Mouse (Mus musculus) kidney, embryonic 16.5 days (tissue): Measurements from ENCODE around the gene Hist1h3g. TPM values are rescaled to one million over a fixed set of nuclear protein-coding genes. Genes with fewer than 3 reads are reported as not detected.

Source experiments
- ATAC-seq: fragments of 200-750 bp; cut with Nextera tagmentation; 2 replicates; pipeline ENCODE4 v1.8.0; 2017; ENCODE audit warnings: moderate TSS enrichment; ENCODE audit not compliant: low FRiP score, low TSS enrichment
- H3K27ac ChIP-seq: fragments of 300-500 bp; sonication (generic); 2 replicates; pipeline ENCODE4 v1.5.1; 2014; ENCODE audit warnings: low read length
- H3K27me3 ChIP-seq: fragments of 300-500 bp; sonication (generic); 2 replicates; pipeline ENCODE4 v1.6.1; 2014; ENCODE audit warnings: low read length, control low read depth, mixed read lengths; ENCODE audit not compliant: insufficient read depth
- H3K36me3 ChIP-seq: fragments of 300-500 bp; sonication (generic); 2 replicates; pipeline ENCODE4 v1.6.1; 2014; ENCODE audit warnings: low read length, control low read depth, mixed read lengths; ENCODE audit not compliant: insufficient read depth
- H3K4me1 ChIP-seq: fragments of 300-500 bp; sonication (generic); 2 replicates; pipeline ENCODE4 v1.6.1; 2014; ENCODE audit warnings: low read length, control low read depth, mixed read lengths; ENCODE audit not compliant: insufficient read depth
- H3K4me2 ChIP-seq: fragments of 300-500 bp; sonication (generic); replicated peaks from 2 replicates; pipeline ENCODE4 v1.6.1; 2014; ENCODE audit warnings: low read depth, low read length
- H3K4me3 ChIP-seq: fragments of 300-500 bp; sonication (generic); 2 replicates; pipeline ENCODE4 v1.5.1; 2014; ENCODE audit warnings: mild to moderate bottlenecking, low read length
- H3K9ac ChIP-seq: fragments of 300-500 bp; sonication (generic); replicated peaks from 2 replicates; pipeline ENCODE4 v1.6.1; 2014; ENCODE audit warnings: low read length
- H3K9me3 ChIP-seq: fragments of 300-500 bp; sonication (generic); 2 replicates; pipeline ENCODE4 v1.6.1; 2016; ENCODE audit warnings: low read length, control low read depth
- WGBS: fragments of 180-500 bp; shearing (Covaris S2); extraction: QIAGEN DNeasy Blood & Tissue Kit; methylation state at CpG from one replicate; pipeline ENCODE4 v1.1.7; 2014; 5-methylcytosine and 5-hydroxymethylcytosine counted together
- microRNA-seq: library from miRNA; unstranded; fragments of <30 nt; microRNA quantifications from one replicate; pipeline ENCODE4, GENCODE M21; 2016
- polyA plus RNA-seq: library from polyadenylated mRNA; unstranded; fragments of >200 nt; fragmentation: Nextera tagmentation; extraction: Ambion mirVana; gene quantifications from 2 replicates; pipeline ENCODE4 v1.2.1, GENCODE M21; 2015

The Hist1h3g gene
- polyA plus RNA-seq, 1 experiment from 2014 or later: 6.0 TPM

- Histone ChIP-seq H3K36me3 (no peaks in the 10 kb centered on the region), H3K27ac (peak overlapping the region; percentile 95), H3K4me1 (peaks cover 35% of the 10 kb centered on the region), H3K9ac (peak overlapping the region; percentile 88), H3K27me3 (no peaks in the 10 kb centered on the region), H3K9me3 (no peaks in the 10 kb centered on the region), H3K4me3 (peak overlapping the region; percentile 46), H3K4me2 (peak overlapping the region; percentile 83)
- no peak for ATAC-seq
Measured at GRCm38 (mm10) chr13:23584331-23584730, 49.1 kb downstream of the Hist1h3g start.

GRCm38 (mm10) chr13:23585029-23585441 is 49.8 kb downstream of the Hist1h3g start:
- ATAC-seq: no peak
- Histone ChIP-seq H3K9me3 (no peaks in the 10 kb centered on the region), H3K27me3 (no peaks in the 10 kb centered on the region), H3K4me1 (peaks cover 35% of the 10 kb centered on the region), H3K9ac (peak overlapping the region; percentile 88), H3K36me3 (no peaks in the 10 kb centered on the region), H3K4me3 (peak overlapping the region; percentile 46), H3K27ac (peak overlapping the region; percentile 95), H3K4me2 (peak overlapping the region; percentile 83)
- under 1% methylated on average over 21 of the region's 21 CpGs for WGBS

Small RNAs within 50 kb of the gene (microRNA-seq; reads per million reads assigned to microRNA genes)
- gene Gm44297: not detected
- not detected for gene Gm44359
- not detected for gene Gm44394
- gene n-TStga1: 1.4 reads per million

Other genes starting within 250 kb of the Hist1h3g start
- 49.9 and 54.0 TPM in 2 replicates for gene Zfp322a, start 166.2 kb upstream of the Hist1h3g start, polyA plus RNA-seq
- 13.7 and 14.6 TPM in 2 replicates for gene Abt1, start 111.6 kb upstream of the Hist1h3g start, polyA plus RNA-seq
- gene Btn1a1, start 69.5 kb upstream of the Hist1h3g start, polyA plus RNA-seq: 0.08 and 0.11 TPM in 2 replicates
- 0.50 and 0.54 TPM in 2 replicates for gene Btn2a2, start 46.6 kb upstream of the Hist1h3g start, polyA plus RNA-seq
- gene Hist1h4h, start 4.4 kb upstream of the Hist1h3g start, polyA plus RNA-seq: 4.5 and 5.6 TPM in 2 replicates
- gene Hist1h2af, start 1.5 kb upstream of the Hist1h3g start, polyA plus RNA-seq: 4.3 TPM in 2 replicates
- gene Hist1h2bh, start 8.0 kb downstream of the Hist1h3g start, polyA plus RNA-seq: 0.64 and 0.92 TPM in 2 replicates
- 0.54 and 0.82 TPM in 2 replicates for gene Hist1h3f, start 8.6 kb downstream of the Hist1h3g start, polyA plus RNA-seq
- 1.5 and 2.0 TPM in 2 replicates for gene Hist1h4f, start 16.2 kb downstream of the Hist1h3g start, polyA plus RNA-seq
- gene Hist1h1d, start 17.8 kb downstream of the Hist1h3g start, polyA plus RNA-seq: 0.37 and 0.55 TPM in 2 replicates
- gene Hist1h3e, start 26.9 kb downstream of the Hist1h3g start, polyA plus RNA-seq: 4.7 TPM in 2 replicates
- 57.3 and 57.7 TPM in 2 replicates for gene Hist1h2ae, start 35.8 kb downstream of the Hist1h3g start, polyA plus RNA-seq
- gene Hist1h2bg, start 36.0 kb downstream of the Hist1h3g start, polyA plus RNA-seq: 8.5 and 9.1 TPM in 2 replicates
- 4.3 and 4.4 TPM in 2 replicates for gene Hist1h2bf, start 38.8 kb downstream of the Hist1h3g start, polyA plus RNA-seq
- gene Hist1h2ad, start 39.0 kb downstream of the Hist1h3g start, polyA plus RNA-seq: 2.5 and 3.0 TPM in 2 replicates
- 6.1 and 6.6 TPM in 2 replicates for gene Hist1h3d, start 40.3 kb downstream of the Hist1h3g start, polyA plus RNA-seq
- gene Hist1h4d, start 46.2 kb downstream of the Hist1h3g start, polyA plus RNA-seq: 102 TPM in 2 replicates
- 3.2 and 3.3 TPM in 2 replicates for gene Hist1h2be, start 85.7 kb downstream of the Hist1h3g start, polyA plus RNA-seq
- 14.7 and 15.9 TPM in 2 replicates for gene Hist1h1e, start 87.1 kb downstream of the Hist1h3g start, polyA plus RNA-seq
- gene Hist1h2ac, start 148.5 kb downstream of the Hist1h3g start, polyA plus RNA-seq: 1.3 and 1.6 TPM in 2 replicates
- 72.4 and 78.3 TPM in 2 replicates for gene Hist1h2bc, start 148.8 kb downstream of the Hist1h3g start, polyA plus RNA-seq
- 0.26 TPM in 1 of 2 replicates, not detected in the other for gene Hist1h1t, start 160.4 kb downstream of the Hist1h3g start, polyA plus RNA-seq
- gene Hist1h4c, start 163.0 kb downstream of the Hist1h3g start, polyA plus RNA-seq: 4.5 and 5.9 TPM in 2 replicates
- gene Hfe, start 175.4 kb downstream of the Hist1h3g start, polyA plus RNA-seq: 9.3 and 9.4 TPM in 2 replicates
- 25.6 and 28.3 TPM in 2 replicates for gene Hist1h1c, start 203.4 kb downstream of the Hist1h3g start, polyA plus RNA-seq
- gene Hist1h3c, start 210.2 kb downstream of the Hist1h3g start, polyA plus RNA-seq: 6.8 and 9.7 TPM in 2 replicates
- 2.1 and 2.5 TPM in 2 replicates for gene Hist1h2bb, start 211.3 kb downstream of the Hist1h3g start, polyA plus RNA-seq
- 33.6 and 37.8 TPM in 2 replicates for gene Hist1h2ab, start 215.7 kb downstream of the Hist1h3g start, polyA plus RNA-seq
- gene Hist1h3b, start 216.8 kb downstream of the Hist1h3g start, polyA plus RNA-seq: 8.8 and 13.2 TPM in 2 replicates
- 4.6 and 6.0 TPM in 2 replicates for gene Hist1h4b, start 221.6 kb downstream of the Hist1h3g start, polyA plus RNA-seq
- 0.90 TPM in 1 of 2 replicates, not detected in the other for gene Hist1h4a, start 225.8 kb downstream of the Hist1h3g start, polyA plus RNA-seq
- gene Hist1h3a, start 227.0 kb downstream of the Hist1h3g start, polyA plus RNA-seq: 6.1 and 7.8 TPM in 2 replicates
- 0.91 and 1.7 TPM in 2 replicates for gene Hist1h1a, start 228.2 kb downstream of the Hist1h3g start, polyA plus RNA-seq
- not detected in 2 replicates for gene Trim38, start 234.5 kb downstream of the Hist1h3g start, polyA plus RNA-seq